Mouse (Mus musculus) C2C12 (cell line): ENCODE measurements at regions not wholly inside any gene's neighbourhood (a gene's known extent, or its start where the extent isn't known, plus 50 kb on each side); places are given as distances from the start of the nearest gene placed in this dataset.

ENCODE experiments used
- CTCF ChIP-seq: IDR thresholded peaks from one replicate; pipeline ENCODE4 v1.5.1; 2011; ENCODE audit not compliant: control insufficient read depth, insufficient read depth, insufficient read length
- FOSL1 ChIP-seq: IDR thresholded peaks from one replicate; pipeline ENCODE4 v1.8.0; 2011; ENCODE audit warnings: mild to moderate bottlenecking, low read length; ENCODE audit not compliant: poor library complexity, insufficient read depth, severe bottlenecking
- MAX ChIP-seq: IDR thresholded peaks from one replicate; pipeline ENCODE4 v1.6.1; 2011; ENCODE audit warnings: mild to moderate bottlenecking, control low read depth
- MYOD1 ChIP-seq: IDR thresholded peaks from one replicate; pipeline ENCODE4 v1.6.1; 2011; ENCODE audit warnings: low read depth; ENCODE audit not compliant: control insufficient read depth, insufficient read length
- MYOG ChIP-seq: IDR thresholded peaks from one replicate; pipeline ENCODE4 v1.6.1; 2011; ENCODE audit not compliant: control insufficient read depth, insufficient read length; ENCODE audit errors: extremely low read depth
- USF1 ChIP-seq: IDR thresholded peaks from one replicate; pipeline ENCODE4 v1.6.1; 2011; ENCODE audit warnings: low read depth, mild to moderate bottlenecking, control low read depth, moderate library complexity

- TF ChIP-seq CTCF (no peak), MAX (no peak), MYOD1 (no peak), USF1 (no peak), MYOG (no peak), FOSL1 (no peak)
These were observed 1132.5 kb downstream of the Slc22a22 start for GRCm38 (mm10) chr15:56344973-56345372.
